Mouse (Mus musculus) kidney, adult 2 months (tissue): Measurements from ENCODE around the gene Rd3. TPM values are rescaled to one million over a fixed set of nuclear protein-coding genes. Genes with fewer than 3 reads are reported as not detected.
A peak's percentile ranks its signal among the peaks of the same experiment; 100 is the strongest.

Experiments used
- DNase-seq: peaks from one replicate; pipeline ENCODE4 v3.0.0; 2021
- H3K27ac ChIP-seq: fragments of 200-500 bp; 2 replicates; pipeline ENCODE4 v1.5.1; 2012; ENCODE audit warnings: low read depth, low read length, control low read depth, inconsistent platforms; ENCODE audit not compliant: insufficient read depth
- H3K27me3 ChIP-seq: fragments of 200-500 bp; replicated peaks from 2 replicates; pipeline ENCODE4 v1.6.1; 2012; ENCODE audit warnings: mild to moderate bottlenecking, moderate library complexity, low read length, inconsistent platforms; ENCODE audit not compliant: control insufficient read depth, insufficient read depth
- H3K36me3 ChIP-seq: fragments of 200-500 bp; 2 replicates; pipeline ENCODE4 v1.6.1; 2012; ENCODE audit warnings: mild to moderate bottlenecking, moderate library complexity, low read length, inconsistent platforms; ENCODE audit not compliant: control insufficient read depth, insufficient read depth
- H3K4me1 ChIP-seq: fragments of 200-500 bp; 2 replicates; pipeline ENCODE4 v1.6.1; 2011; ENCODE audit warnings: low read length; ENCODE audit not compliant: control insufficient read depth, insufficient read depth
- H3K4me3 ChIP-seq: fragments of 200-500 bp; 2 replicates; pipeline ENCODE4 v1.5.1; 2011; ENCODE audit warnings: mild to moderate bottlenecking, low read depth, low read length, control low read depth; ENCODE audit not compliant: insufficient read depth
- CTCF ChIP-seq: fragments of 200-500 bp; conservative IDR thresholded peaks from 2 replicates; pipeline ENCODE4 v1.5.1; 2011; ENCODE audit warnings: low read depth, mild to moderate bottlenecking, control low read depth, low read length, moderate library complexity, mixed read lengths; ENCODE audit not compliant: insufficient read depth, insufficient read length
- POLR2A ChIP-seq: fragments of 200-500 bp; IDR thresholded peaks from one replicate; pipeline ENCODE4 v1.6.1; 2011; ENCODE audit warnings: low read depth, low read length, control low read depth
- WGBS: fragments of 180-500 bp; shearing (Covaris S2); methylation state at CpG from one replicate; pipeline ENCODE4 v1.1.7; 2018; 5-methylcytosine and 5-hydroxymethylcytosine counted together
- polyA plus RNA-seq: library from polyadenylated mRNA; depleted of rRNA; stranded (reverse); fragments of >200 nt; gene quantifications from 2 replicates; pipeline ENCODE4 v1.2.3, GENCODE M21; 2012

Rd3 gene
- polyA plus RNA-seq, 1 experiment, result 0.41 TPM

DNA sequence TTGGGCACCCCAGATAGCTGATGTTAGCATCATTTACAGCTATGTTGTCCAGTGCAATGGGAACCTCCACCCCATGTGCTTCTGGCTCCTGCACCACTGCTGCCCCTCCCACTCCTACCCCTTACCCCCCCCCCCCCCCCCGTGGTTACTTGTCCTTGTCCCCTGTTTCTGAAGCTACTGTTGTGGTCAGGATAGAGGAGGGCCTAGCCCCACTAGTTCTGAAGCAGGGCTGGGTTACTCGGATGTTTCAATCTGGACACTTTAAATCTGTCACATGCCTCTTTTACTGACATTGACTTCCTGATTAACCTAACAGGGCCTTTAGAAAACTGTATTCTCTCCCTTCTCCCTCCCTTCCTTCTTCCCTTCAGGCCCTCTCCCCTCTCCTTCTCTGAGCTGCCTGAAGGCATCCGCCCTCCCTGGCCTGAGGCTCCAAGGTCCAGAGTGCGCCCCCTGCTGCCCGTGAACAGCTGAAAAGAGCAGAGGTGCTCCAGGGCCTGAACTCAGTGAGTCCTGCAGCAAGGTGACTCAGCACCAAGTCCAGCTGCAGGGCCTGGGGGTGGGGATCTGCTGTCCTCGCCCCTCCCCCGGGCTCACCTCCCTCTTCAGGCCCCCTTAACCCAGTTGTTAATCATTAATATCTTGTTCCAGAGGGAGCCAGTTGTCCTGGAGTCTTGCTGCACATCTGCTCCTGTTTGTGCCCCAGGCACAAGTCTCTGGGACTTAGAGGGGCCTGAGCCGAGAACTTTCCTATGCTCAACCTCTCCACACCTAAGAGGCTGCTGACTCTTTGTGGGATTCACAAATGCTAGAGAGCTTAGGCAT lies 13.0 kb upstream of the Rd3 start:
- Histone ChIP-seq H3K4me1 (peaks cover 11% of the 10 kb centered on the region; the same call in 1 of the 2 replicates), H3K4me3 (no peak overlapping the region), H3K27ac (peak overlapping the region; percentile 18; the same call in 1 of the 2 replicates), H3K27me3 (no peaks in the 10 kb centered on the region), H3K36me3 (no peaks in the 10 kb centered on the region)
- WGBS, result 19% methylated on average over 8 of the region's 8 CpGs
- DNase-seq, result peak; percentile 96
- TF ChIP-seq POLR2A (no peak), CTCF (peak; percentile 90)

DNA sequence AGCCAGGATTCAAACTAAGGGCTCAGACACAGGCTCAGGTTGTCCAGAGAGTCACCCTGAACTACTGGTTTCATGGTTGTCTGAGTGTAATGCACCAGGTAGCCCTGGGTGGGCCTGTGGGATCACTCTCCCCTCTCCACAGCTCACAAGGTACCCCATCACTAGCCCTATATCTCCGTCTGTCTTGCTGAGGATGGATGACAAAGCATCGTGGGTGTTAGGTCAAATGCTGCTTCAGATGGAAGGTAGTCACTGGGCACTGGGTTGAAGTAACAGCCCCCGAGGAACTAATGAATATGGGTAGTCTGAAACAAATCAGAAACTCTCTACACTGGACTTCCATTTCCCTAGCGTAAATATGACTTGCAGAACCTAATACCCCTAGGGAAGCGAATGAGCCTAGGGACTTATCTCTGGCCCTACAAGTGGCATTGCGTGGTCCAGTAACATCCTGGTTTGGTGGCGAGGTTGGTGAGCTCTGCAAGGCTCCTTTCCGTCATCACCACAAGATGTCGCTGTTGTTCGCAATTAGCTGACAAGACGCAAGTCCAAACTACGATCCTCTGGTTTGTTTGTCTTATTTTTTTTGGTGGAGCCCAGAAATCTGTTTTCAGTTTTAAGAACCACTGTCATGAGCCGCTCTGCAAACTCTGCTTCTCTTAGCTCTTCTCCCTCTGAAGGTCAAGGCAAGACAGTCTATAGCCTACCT lies 12.2 kb upstream of the Rd3 start:
- Histone ChIP-seq H3K4me3 (no peak overlapping the region), H3K27me3 (no peaks in the 10 kb centered on the region), H3K27ac (peak overlapping the region; percentile 18; the same call in 1 of the 2 replicates), H3K36me3 (no peaks in the 10 kb centered on the region), H3K4me1 (peaks cover 14% of the 10 kb centered on the region; the same call in 1 of the 2 replicates)
- TF ChIP-seq CTCF, result peak; percentile 95
- no peak for TF ChIP-seq POLR2A
- peak; percentile 90 for DNase-seq
- 10% methylated on average over 13 of the region's 13 CpGs for WGBS

DNA sequence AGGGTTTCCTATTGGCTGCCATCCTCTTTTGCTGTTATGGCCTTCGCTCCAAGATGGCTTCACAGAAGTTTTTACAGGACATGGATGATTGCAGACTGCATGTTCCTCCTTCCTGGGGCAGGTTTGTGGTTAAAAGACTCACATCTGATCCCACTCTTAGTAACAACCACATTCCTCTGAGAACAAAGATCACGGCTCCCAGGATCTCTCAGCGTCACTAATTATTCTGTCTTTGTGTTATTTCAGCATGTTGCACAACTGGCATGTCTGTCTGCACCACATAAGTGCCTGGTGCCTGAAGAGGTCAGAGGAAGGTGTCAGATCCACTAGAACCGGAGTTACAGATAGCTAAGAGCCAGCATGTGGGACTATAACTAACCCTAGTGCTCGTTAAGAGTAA lies 7.2 kb upstream of the Rd3 start:
- Histone ChIP-seq H3K36me3 (no peaks in the 10 kb centered on the region), H3K27ac (no peak overlapping the region), H3K4me3 (no peak overlapping the region), H3K4me1 (peaks cover 7% of the 10 kb centered on the region; the same call in 1 of the 2 replicates), H3K27me3 (no peaks in the 10 kb centered on the region)
- WGBS, result 58% methylated on average over 5 of the region's 5 CpGs
- no peak for TF ChIP-seq POLR2A
- no peak for TF ChIP-seq CTCF
- DNase-seq, result peak; percentile 34

DNA sequence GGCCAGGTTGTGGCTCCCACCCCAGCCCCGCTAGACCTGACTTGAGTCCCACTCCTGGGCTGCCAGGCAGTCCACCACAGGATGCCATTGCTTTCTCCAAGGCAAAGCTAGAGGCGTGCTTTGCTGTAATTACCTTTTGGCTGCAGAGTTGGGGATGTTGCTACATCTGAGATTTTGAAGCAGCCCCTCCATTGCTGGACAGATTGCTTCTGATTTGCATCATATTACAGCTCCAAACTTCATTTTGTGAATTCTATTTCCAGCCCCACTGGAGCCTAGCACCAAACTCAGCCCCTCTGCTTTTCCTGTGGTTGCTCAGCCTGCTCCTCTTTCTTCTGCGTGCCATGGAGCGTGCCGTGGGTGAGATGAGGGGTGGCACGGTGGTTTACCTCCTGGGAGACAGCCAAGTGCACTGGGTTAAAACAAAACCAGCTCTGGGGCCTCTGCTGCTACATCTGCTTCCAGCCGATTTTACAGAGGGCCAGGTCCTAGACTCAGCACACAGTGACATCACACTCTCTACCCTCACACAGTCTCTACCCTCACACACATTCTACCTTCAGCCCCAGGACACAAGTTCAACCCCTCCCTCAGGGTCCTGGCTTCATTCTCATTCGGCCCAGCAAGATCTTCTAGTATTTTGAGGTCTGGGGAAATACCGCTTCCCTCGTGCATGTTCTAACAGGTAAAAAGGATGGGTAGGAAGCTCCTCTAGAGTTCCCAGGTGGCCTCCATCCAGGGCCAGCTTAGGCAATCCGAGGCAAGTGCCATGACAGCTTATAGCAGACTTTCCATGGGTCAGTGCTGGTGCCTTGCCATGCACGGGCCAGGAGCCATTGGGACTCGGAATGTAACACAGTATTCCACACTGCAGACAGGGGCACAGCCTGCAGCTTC lies 2.4 kb upstream of the Rd3 start:
- H3K4me3 ChIP-seq, result no peak overlapping the region
- peak; percentile 82 for DNase-seq
- H3K27ac ChIP-seq, result no peak overlapping the region
- H3K36me3 ChIP-seq, result no peaks in the 10 kb centered on the region
- WGBS, result 43% methylated on average over 13 of the region's 13 CpGs
- H3K4me1 ChIP-seq, result peaks cover 5% of the 10 kb centered on the region; the same call in 1 of the 2 replicates
- TF ChIP-seq POLR2A, result no peak
- TF ChIP-seq CTCF, result no peak
- no peaks in the 10 kb centered on the region for H3K27me3 ChIP-seq

DNA sequence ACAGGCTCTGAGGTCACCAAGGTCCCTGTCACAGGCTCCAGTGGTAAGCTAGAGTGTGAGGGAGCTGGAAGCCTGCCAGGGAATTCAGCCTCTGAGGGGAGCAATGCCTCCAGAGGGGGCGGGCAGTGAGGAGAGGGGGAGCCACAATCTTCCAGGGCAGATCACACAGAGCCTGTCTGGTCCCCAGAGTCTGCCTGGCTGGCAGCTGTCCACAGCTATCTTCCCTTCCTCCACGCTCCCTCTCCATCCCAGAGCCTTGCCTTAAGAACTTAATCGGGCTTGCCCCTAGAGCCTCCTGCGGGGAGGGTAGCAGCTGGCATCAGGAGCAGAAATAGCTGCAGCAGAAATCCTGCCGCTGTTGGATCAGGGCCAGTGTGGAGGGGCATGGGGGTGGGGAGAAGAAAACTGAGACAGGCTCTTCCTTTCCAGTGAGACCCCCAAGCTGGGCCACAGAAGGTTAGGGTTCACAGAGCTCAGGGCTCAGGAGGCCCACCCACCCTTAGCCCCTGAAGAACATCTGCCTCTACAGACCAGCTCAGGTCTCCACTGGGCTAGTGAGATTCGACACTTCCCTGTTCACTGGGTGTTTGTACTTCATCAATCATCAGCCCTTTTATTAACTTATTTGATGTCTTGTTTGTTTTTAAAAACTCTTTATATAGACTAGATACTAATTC lies 4.4 kb downstream of the Rd3 start:
- TF ChIP-seq CTCF (no peak), POLR2A (no peak)
- no peak overlapping the region for H3K27ac ChIP-seq
- 31% methylated on average over 6 of the region's 6 CpGs for WGBS
- no peaks in the 10 kb centered on the region for H3K4me1 ChIP-seq
- DNase-seq, result peak; percentile 16
- H3K36me3 ChIP-seq, result no peaks in the 10 kb centered on the region
- no peaks in the 10 kb centered on the region for H3K27me3 ChIP-seq
- no peak overlapping the region for H3K4me3 ChIP-seq
